Mouse (Mus musculus): ENCODE results near the gene Marveld3.

- TF ChIP-seq CTCF (IDR thresholded peaks at IDR 0.05; ENCODE audit: borderline replicate concordance, insufficient read depth, low read length): no peak
- no peak for TF ChIP-seq POLR2A (IDR thresholded peaks at IDR 0.05; ENCODE audit: low read depth, low read length)
Observed at GRCm38 (mm10) chr8:109990224-109990623, 28.2 kb upstream of the Marveld3 start, which contains the start of gene Tat.

Measured in embryonic fibroblast, embryonic 13.5 days (primary cell).